Mouse (Mus musculus) heart, adult 2 months (tissue): ENCODE results near the gene Gm30191.

Experiments
- CTCF ChIP-seq: fragments of 200-600 bp; IDR thresholded peaks from 2 replicates; pipeline ENCODE4 v1.8.1; 2022; ENCODE audit warnings: antibody characterized with exemption, mild to moderate bottlenecking, moderate library complexity
- EP300 ChIP-seq: fragments of 200-500 bp; IDR thresholded peaks from 2 replicates; pipeline ENCODE4 v1.6.1; 2011; ENCODE audit warnings: low read depth, low read length, control low read depth; ENCODE audit not compliant: insufficient read depth

GRCm38 (mm10) chr4:134250930-134251240, 4.2 kb downstream of the Gm30191 start:
- TF ChIP-seq CTCF = no peak
- no peak for TF ChIP-seq EP300
